Mouse (Mus musculus) heart, adult 2 months (tissue): ENCODE results near the gene Pappa. TPM values are rescaled to one million over a fixed set of nuclear protein-coding genes. Genes with fewer than 3 reads are reported as not detected.

Experiments used
- DNase-seq, 2 experiments: peaks; one replicate each; pipeline ENCODE4 v3.0.0; 2021
- H3K27ac ChIP-seq: fragments of 200-600 bp; 2 replicates; pipeline ENCODE4 v1.8.1; 2022
- H3K27me3 ChIP-seq: fragments of 200-500 bp; 2 replicates; pipeline ENCODE4 v1.6.1; 2012; ENCODE audit warnings: mild to moderate bottlenecking, low read length, inconsistent platforms, mixed read lengths; ENCODE audit not compliant: control insufficient read depth, insufficient read depth
- H3K36me3 ChIP-seq: fragments of 200-500 bp; 2 replicates; pipeline ENCODE4 v1.6.1; 2012; ENCODE audit warnings: low read length, inconsistent platforms; ENCODE audit not compliant: control insufficient read depth, insufficient read depth
- H3K4me1 ChIP-seq: fragments of 200-500 bp; 2 replicates; pipeline ENCODE4 v1.6.1; 2011; ENCODE audit warnings: low read length; ENCODE audit not compliant: control insufficient read depth, insufficient read depth
- H3K4me3 ChIP-seq: fragments of 200-600 bp; 2 replicates; pipeline ENCODE4 v1.8.1; 2022
- H3K79me2 ChIP-seq: fragments of 200-500 bp; replicated peaks from 2 replicates; pipeline ENCODE4 v1.6.1; 2012; ENCODE audit warnings: mild to moderate bottlenecking, inconsistent platforms, low read length, moderate library complexity, mixed read lengths; ENCODE audit not compliant: control insufficient read depth, insufficient read depth
- H3K9ac ChIP-seq: fragments of 200-500 bp; 2 replicates; pipeline ENCODE4 v1.6.1; 2012; ENCODE audit warnings: low read depth, mild to moderate bottlenecking, control low read depth, inconsistent platforms, low read length, mixed read lengths
- CTCF ChIP-seq: fragments of 200-600 bp; IDR thresholded peaks from 2 replicates; pipeline ENCODE4 v1.8.1; 2022; ENCODE audit warnings: antibody characterized with exemption, mild to moderate bottlenecking, moderate library complexity
- EP300 ChIP-seq: fragments of 200-500 bp; IDR thresholded peaks from 2 replicates; pipeline ENCODE4 v1.6.1; 2011; ENCODE audit warnings: low read depth, low read length, control low read depth; ENCODE audit not compliant: insufficient read depth
- POLR2A ChIP-seq: fragments of 200-500 bp; IDR thresholded peaks from 2 replicates; pipeline ENCODE4 v1.6.1; 2011; ENCODE audit warnings: mild to moderate bottlenecking, low read depth, low read length, control low read depth; ENCODE audit not compliant: insufficient read depth
- WGBS: fragments of 180-500 bp; shearing (Covaris S2); methylation state at CpG from one replicate; pipeline ENCODE4 v1.1.7; 2018; 5-methylcytosine and 5-hydroxymethylcytosine counted together
- intact Hi-C: fragments of 180-260 bp; cut with DNase I; formaldehyde crosslinking; loops from one replicate; pipeline ENCODE4 v1.15.1; 2025
- polyA plus RNA-seq: library from polyadenylated mRNA; depleted of rRNA; stranded (reverse); fragments of >200 nt; gene quantifications from 2 replicates; pipeline ENCODE4 v1.2.3, GENCODE M21; 2012
- total RNA-seq, 2 experiments: library from RNA; stranded (reverse); gene quantifications; 2 replicates each; pipeline ENCODE4 v1.2.3; 2021

Gene Pappa
- total and polyA plus RNA-seq, 3 experiments, result 0.16 to 0.41 (median 0.39) TPM

DNA sequence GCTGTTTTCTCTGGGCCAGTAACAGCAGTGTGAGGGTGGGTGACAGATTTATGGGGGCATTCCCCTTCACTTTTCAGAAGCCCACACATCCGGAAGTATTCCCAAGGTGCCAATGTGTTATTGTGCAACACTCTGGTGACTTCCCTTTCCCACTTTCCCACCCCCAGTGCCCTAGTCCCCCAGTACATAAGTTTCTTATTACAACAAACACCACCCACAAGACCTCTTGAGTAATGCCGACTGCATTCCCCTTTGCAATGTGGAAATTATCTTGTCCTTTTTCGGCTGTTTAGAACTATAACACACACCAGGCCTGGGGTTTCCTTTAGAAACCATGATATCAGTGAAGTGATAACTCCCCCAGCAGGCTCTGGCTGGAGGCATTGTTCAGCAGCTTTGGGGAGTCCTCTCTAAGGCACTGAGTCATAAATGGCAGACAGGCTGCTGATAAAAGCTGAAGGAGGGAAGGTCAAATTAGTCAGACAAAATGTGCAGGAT is 118.5 kb downstream of the Pappa start:
- DNase-seq, result no peak

DNA sequence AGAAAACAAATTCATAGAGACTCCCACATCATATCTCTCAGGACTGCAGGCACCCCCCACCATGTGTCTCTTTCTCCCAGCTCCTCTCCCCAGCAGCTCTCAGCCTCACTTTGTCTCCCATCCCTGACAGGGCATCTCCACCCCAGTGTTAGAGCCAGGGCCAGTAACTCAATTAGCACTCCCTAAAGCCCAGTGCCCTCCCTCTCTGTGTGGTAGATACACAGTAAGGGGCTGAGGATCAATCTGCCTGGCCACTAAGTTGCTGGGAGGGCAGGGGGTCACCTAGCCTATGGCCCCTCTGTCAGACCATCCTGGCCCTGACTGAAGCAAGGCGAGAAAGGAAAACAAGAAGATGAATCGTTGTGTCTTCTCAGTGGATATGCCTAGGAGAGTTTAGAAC is 119.3 kb downstream of the Pappa start:
- Histone ChIP-seq H3K36me3 (no peaks in the 10 kb centered on the region), H3K27ac (no peak overlapping the region), H3K79me2 (no peaks in the 10 kb centered on the region), H3K9ac (no peak overlapping the region), H3K27me3 (no peaks in the 10 kb centered on the region), H3K4me1 (no peaks in the 10 kb centered on the region), H3K4me3 (no peak overlapping the region)
- no peak for TF ChIP-seq CTCF
- no peak for TF ChIP-seq POLR2A
- no peak for TF ChIP-seq EP300
- no peak for DNase-seq
- WGBS, result 53% methylated on average over 2 of the region's 2 CpGs
- intact Hi-C loops, result no loop called here

More for the DNA sequence above, 118.5 kb downstream of the Pappa start:
- intact Hi-C loops, result no loop called here
- no peaks in the 10 kb centered on the region for H3K27me3 ChIP-seq
- no peaks in the 10 kb centered on the region for H3K4me1 ChIP-seq
- WGBS, result 17% methylated on average over 3 of the region's 3 CpGs
- TF ChIP-seq POLR2A, result no peak
- no peak for TF ChIP-seq CTCF
- TF ChIP-seq EP300, result no peak
- H3K27ac ChIP-seq, result no peak overlapping the region
- H3K9ac ChIP-seq, result no peak overlapping the region
- H3K79me2 ChIP-seq, result no peaks in the 10 kb centered on the region
- no peaks in the 10 kb centered on the region for H3K36me3 ChIP-seq
- no peak overlapping the region for H3K4me3 ChIP-seq

DNA sequence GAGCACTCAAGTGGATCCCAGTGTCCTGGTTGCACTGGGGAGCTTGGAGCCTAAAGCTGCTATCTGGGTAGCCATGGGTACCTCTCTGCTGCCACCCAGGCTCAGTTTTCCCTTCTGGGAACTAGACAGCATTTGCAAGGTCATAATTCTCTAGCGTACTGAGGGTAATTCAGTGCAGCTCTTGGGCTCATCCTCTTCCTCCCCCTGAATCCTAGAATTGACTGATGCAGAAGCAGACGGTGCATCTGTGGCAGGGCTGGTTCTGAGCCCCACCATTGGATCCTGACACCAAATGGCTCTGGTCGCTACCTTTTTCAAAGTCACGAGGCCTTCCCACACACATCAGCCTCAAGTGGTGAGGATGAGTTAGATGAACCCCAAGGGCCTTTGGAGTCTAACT is 121.0 kb downstream of the Pappa start:
- no peak overlapping the region for H3K4me3 ChIP-seq
- DNase-seq, result no peak
- no peak overlapping the region for H3K9ac ChIP-seq
- intact Hi-C loops, result no loop called here
- no peak overlapping the region for H3K27ac ChIP-seq
- no peaks in the 10 kb centered on the region for H3K79me2 ChIP-seq
- no peaks in the 10 kb centered on the region for H3K27me3 ChIP-seq
- H3K36me3 ChIP-seq, result no peaks in the 10 kb centered on the region
- WGBS, result 78% methylated on average over 4 of the region's 4 CpGs
- no peak for TF ChIP-seq CTCF
- no peak for TF ChIP-seq POLR2A
- no peak for TF ChIP-seq EP300
- H3K4me1 ChIP-seq, result no peaks in the 10 kb centered on the region

DNA sequence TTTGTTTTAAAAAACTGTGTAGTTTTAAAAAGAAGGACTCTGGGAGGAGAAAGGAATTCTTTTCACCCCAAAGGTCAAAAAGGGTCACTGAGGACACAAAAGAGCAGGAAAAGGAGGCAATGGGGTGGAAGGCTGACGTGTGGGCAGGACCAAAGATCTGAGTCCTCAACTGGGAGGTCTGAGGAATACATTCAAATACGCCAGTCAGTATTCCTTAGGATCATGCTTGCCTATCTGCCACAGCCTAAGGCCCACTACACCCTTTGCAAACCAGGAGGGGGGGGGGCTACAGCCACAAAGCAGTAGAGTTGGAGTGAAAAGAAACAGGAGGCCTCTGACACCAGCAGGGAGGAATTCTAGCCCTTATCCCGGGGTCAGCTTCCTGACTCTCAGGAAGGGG is 121.5 kb downstream of the Pappa start:
- H3K36me3 ChIP-seq, result no peaks in the 10 kb centered on the region
- DNase-seq, result no peak
- intact Hi-C loops, result no loop called here
- no peaks in the 10 kb centered on the region for H3K27me3 ChIP-seq
- H3K4me3 ChIP-seq, result no peak overlapping the region
- H3K9ac ChIP-seq, result no peak overlapping the region
- TF ChIP-seq CTCF (no peak), EP300 (no peak), POLR2A (no peak)
- 45% methylated on average over 3 of the region's 3 CpGs for WGBS
- no peaks in the 10 kb centered on the region for H3K79me2 ChIP-seq
- no peak overlapping the region for H3K27ac ChIP-seq
- H3K4me1 ChIP-seq, result no peaks in the 10 kb centered on the region

DNA sequence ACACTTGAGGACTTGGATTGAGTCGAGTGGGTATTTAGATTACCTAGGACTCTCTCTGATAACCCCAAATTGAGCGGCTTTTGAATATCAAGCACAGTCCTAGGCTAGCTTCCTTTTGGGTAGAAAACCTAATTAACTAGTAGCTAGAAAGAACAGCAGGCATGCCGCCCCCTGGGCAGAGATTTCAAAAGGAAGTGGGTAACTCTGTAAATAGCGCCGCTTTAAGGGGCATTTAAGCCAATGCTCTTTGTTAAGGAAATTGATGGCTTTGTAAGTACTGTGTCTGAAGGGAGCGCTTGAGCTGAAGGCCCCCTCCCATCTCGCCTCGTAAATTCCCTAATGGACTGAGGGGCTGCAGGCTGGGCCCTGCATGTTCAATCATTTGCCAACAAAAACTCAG is 128.2 kb downstream of the Pappa start:
- 41% methylated on average over 8 of the region's 8 CpGs for WGBS
- H3K27me3 ChIP-seq, result no peaks in the 10 kb centered on the region
- intact Hi-C loops, result no loop called here
- H3K36me3 ChIP-seq, result no peaks in the 10 kb centered on the region
- no peaks in the 10 kb centered on the region for H3K4me1 ChIP-seq
- no peak for TF ChIP-seq POLR2A
- no peak for TF ChIP-seq EP300
- TF ChIP-seq CTCF, result no peak
- DNase-seq, result no peak
- no peak overlapping the region for H3K4me3 ChIP-seq
- no peak overlapping the region for H3K9ac ChIP-seq
- no peaks in the 10 kb centered on the region for H3K79me2 ChIP-seq
- H3K27ac ChIP-seq, result no peak overlapping the region

DNA sequence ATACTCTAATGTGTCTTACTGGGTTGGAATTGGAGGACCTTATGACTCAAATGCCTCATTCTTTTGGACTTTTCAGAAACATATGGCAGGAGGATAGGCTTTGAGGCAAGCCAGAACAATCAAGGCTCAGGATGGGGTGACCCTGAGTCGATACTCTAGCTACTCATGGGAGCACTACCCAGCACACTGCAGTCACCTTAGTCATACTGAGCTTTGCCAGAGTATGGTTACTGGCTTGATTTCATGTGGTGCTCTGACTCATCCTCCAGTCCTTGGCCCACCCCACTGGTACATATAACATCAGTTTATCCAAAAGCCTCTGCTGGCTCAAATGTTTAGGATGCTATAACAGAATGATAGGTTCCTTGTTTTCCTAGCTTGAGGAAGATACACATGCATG is 130.1 kb downstream of the Pappa start:
- no peak overlapping the region for H3K4me3 ChIP-seq
- WGBS, result 76% methylated on average over 1 of the region's 1 CpGs
- no peaks in the 10 kb centered on the region for H3K36me3 ChIP-seq
- H3K27ac ChIP-seq, result no peak overlapping the region
- no peaks in the 10 kb centered on the region for H3K4me1 ChIP-seq
- H3K27me3 ChIP-seq, result no peaks in the 10 kb centered on the region
- DNase-seq, result no peak
- intact Hi-C loops, result no loop called here
- no peak for TF ChIP-seq POLR2A
- TF ChIP-seq EP300, result no peak
- TF ChIP-seq CTCF, result no peak
- H3K9ac ChIP-seq, result no peak overlapping the region
- no peaks in the 10 kb centered on the region for H3K79me2 ChIP-seq

DNA sequence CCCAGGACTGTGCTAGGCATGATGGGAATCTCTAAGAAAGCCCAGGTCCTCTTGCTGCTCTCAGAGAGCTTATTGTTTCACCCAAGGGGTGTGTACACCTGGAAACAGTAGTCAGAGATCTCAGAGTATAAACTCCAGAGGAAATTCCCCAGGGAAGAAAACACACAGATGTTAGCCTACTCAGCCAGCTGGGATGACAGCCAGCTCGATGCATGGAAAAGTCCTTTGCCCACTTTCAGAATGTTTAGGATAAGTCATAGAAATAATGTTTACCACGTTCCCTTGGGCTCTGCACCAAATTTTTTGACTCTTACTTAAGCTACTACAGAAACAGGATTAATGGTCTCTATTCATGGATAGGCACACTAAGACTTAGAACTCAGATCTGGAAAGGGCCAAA is 143.1 kb downstream of the Pappa start:
- 32% methylated on average over 2 of the region's 2 CpGs for WGBS
- TF ChIP-seq EP300, result no peak
- no peak for TF ChIP-seq CTCF
- TF ChIP-seq POLR2A, result no peak
- no peak for DNase-seq
- intact Hi-C loops, result no loop called here
- Histone ChIP-seq H3K9ac (no peak overlapping the region), H3K79me2 (no peaks in the 10 kb centered on the region), H3K4me3 (no peak overlapping the region), H3K27me3 (no peaks in the 10 kb centered on the region), H3K36me3 (no peaks in the 10 kb centered on the region), H3K27ac (no peak overlapping the region), H3K4me1 (no peaks in the 10 kb centered on the region)
